Mouse (Mus musculus) central nervous system, embryonic 14 days (tissue): Measurements from ENCODE around the gene Mug2. TPM values are rescaled to one million over a fixed set of nuclear protein-coding genes. Genes with fewer than 3 reads are reported as not detected.

Source experiments
- polyA plus RNA-seq: library from polyadenylated mRNA; depleted of rRNA; stranded (reverse); fragments of >200 nt; gene quantifications from 2 replicates; pipeline ENCODE4 v1.2.3, GENCODE M21; 2012; rRNA removed

The Mug2 gene
- polyA plus RNA-seq = not detected in 2 replicates

GRCm38 (mm10) chr6:122006461-122006860 lies at the start of gene Mug2:
Mug2 (plus strand) TSS chr6:122006761.

Other genes with a start within 250 kb of the Mug2 start
- not detected in 2 replicates for gene Mug1, start 168.2 kb upstream of the Mug2 start, polyA plus RNA-seq